Mouse (Mus musculus) liver, embryonic 13.5 days (tissue): Measurements from ENCODE around the gene Plcb1. TPM values are rescaled to one million over a fixed set of nuclear protein-coding genes. Genes with fewer than 3 reads are reported as not detected.
"Not testable (repeated sequence)": the region's sequence is repeated elsewhere in the genome, so short reads cannot be mapped to it uniquely, and the experiment has no call there.

Source experiments
- ATAC-seq: fragments of 200-750 bp; cut with Nextera tagmentation; 2 replicates; pipeline ENCODE4 v1.8.0; 2017; ENCODE audit warnings: low read depth, mild to moderate bottlenecking, moderate number of reproducible peaks, moderate library complexity
- DNase-seq: peaks from one replicate; pipeline ENCODE4 v3.0.0; 2022
- H3K27ac ChIP-seq: fragments of 300-500 bp; sonication (generic); 2 replicates; pipeline ENCODE4 v1.5.1; 2015; ENCODE audit warnings: moderate library complexity, mild to moderate bottlenecking, inconsistent platforms
- H3K27me3 ChIP-seq: fragments of 300-500 bp; sonication (generic); 2 replicates; pipeline ENCODE4 v1.6.1; 2015; ENCODE audit warnings: mild to moderate bottlenecking, inconsistent platforms
- H3K36me3 ChIP-seq: fragments of 300-500 bp; sonication (generic); 2 replicates; pipeline ENCODE4 v1.6.1; 2015; ENCODE audit warnings: mild to moderate bottlenecking, inconsistent platforms
- H3K4me1 ChIP-seq: fragments of 300-500 bp; sonication (generic); replicated peaks from 2 replicates; pipeline ENCODE4 v1.6.1; 2015; ENCODE audit warnings: inconsistent platforms
- H3K4me2 ChIP-seq: fragments of 300-500 bp; sonication (generic); 2 replicates; pipeline ENCODE4 v1.6.1; 2015; ENCODE audit warnings: inconsistent platforms, mild to moderate bottlenecking, moderate library complexity
- H3K4me3 ChIP-seq: fragments of 300-500 bp; sonication (generic); replicated peaks from 2 replicates; pipeline ENCODE4 v1.5.1; 2015; ENCODE audit warnings: mild to moderate bottlenecking, inconsistent platforms
- H3K9ac ChIP-seq: fragments of 300-500 bp; sonication (generic); 2 replicates; pipeline ENCODE4 v1.6.1; 2015; ENCODE audit warnings: mild to moderate bottlenecking, inconsistent platforms
- H3K9me3 ChIP-seq: fragments of 300-500 bp; sonication (generic); replicated peaks from 2 replicates; pipeline ENCODE4 v1.6.1; 2016; ENCODE audit warnings: inconsistent platforms
- WGBS: fragments of 180-500 bp; shearing (Covaris S2); methylation state at CpG from one replicate; pipeline ENCODE4 v1.1.7; 2015; ENCODE audit not compliant: insufficient replicate concordance; 5-methylcytosine and 5-hydroxymethylcytosine counted together
- polyA plus RNA-seq: library from polyadenylated mRNA; unstranded; fragments of >200 nt; fragmentation: Nextera tagmentation; extraction: Ambion mirVana; gene quantifications from 2 replicates; pipeline ENCODE4 v1.2.1, GENCODE M21; 2015

Gene Plcb1
- polyA plus RNA-seq, 1 experiment from 2014 or later, result 2.4 TPM

- 12% methylated on average over 14 of the region's 14 CpGs for WGBS
- no peak for ATAC-seq
- H3K27me3 ChIP-seq, result no peaks in the 10 kb centered on the region
- H3K4me1 ChIP-seq, result no peaks in the 10 kb centered on the region
- no peaks in the 10 kb centered on the region for H3K36me3 ChIP-seq
- DNase-seq, result no peak
- H3K4me2 ChIP-seq, result no peak overlapping the region
- no peak overlapping the region for H3K4me3 ChIP-seq
- H3K9me3 ChIP-seq, result no peaks in the 10 kb centered on the region
- no peak overlapping the region for H3K9ac ChIP-seq
- no peak overlapping the region for H3K27ac ChIP-seq
Measured at GRCm38 (mm10) chr2:135329782-135330545, 544.1 kb downstream of the Plcb1 start.

DNA sequence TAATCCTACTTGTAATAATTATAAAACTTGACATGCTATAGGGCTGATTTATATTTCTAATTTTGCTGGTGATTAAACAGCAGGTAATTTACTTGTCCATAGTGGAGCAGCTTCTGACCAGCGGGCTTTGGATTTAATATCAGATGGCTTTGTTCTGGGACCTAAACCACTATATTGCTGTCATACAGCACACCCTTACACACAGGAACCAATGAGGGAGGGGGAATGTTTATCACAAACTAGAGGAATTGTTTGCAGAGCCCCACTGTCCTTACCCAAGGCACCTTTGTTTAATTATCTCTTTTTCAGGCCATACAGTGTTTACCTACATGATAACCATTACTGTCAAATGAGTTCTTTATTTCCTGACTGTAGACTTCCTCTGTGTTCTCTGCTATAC, 546.0 kb downstream of the Plcb1 start:
- H3K9ac ChIP-seq, result no peak overlapping the region
- H3K27me3 ChIP-seq, result no peaks in the 10 kb centered on the region
- H3K4me2 ChIP-seq, result no peak overlapping the region
- DNase-seq (no peak), ATAC-seq (no peak)
- H3K27ac ChIP-seq, result no peak overlapping the region
- no peaks in the 10 kb centered on the region for H3K36me3 ChIP-seq
- H3K4me1 ChIP-seq, result no peaks in the 10 kb centered on the region
- whole genome bisulfite sequencing, result 57% methylated on average over 1 of the region's 1 CpGs
- no peaks in the 10 kb centered on the region for H3K9me3 ChIP-seq
- H3K4me3 ChIP-seq, result no peak overlapping the region

GRCm38 (mm10) chr2:135356311-135356710, 570.4 kb downstream of the Plcb1 start:
- WGBS, result 17% methylated on average over 1 of the region's 1 CpGs
- no peak overlapping the region for H3K27ac ChIP-seq
- H3K4me2 ChIP-seq, result no peak overlapping the region
- no peaks in the 10 kb centered on the region for H3K4me1 ChIP-seq
- H3K4me3 ChIP-seq, result no peak overlapping the region
- no peaks in the 10 kb centered on the region for H3K36me3 ChIP-seq
- no peaks in the 10 kb centered on the region for H3K27me3 ChIP-seq
- H3K9ac ChIP-seq, result no peak overlapping the region
- no peak for DNase-seq
- no peak for ATAC-seq
- H3K9me3 ChIP-seq, result no peaks in the 10 kb centered on the region

- no peak for ATAC-seq
Measured at GRCm38 (mm10) chr2:135361798-135362197, 575.9 kb downstream of the Plcb1 start.

GRCm38 (mm10) chr2:135362948-135363347, 577.1 kb downstream of the Plcb1 start:
- no peak for DNase-seq
- Histone ChIP-seq H3K36me3 (no peaks in the 10 kb centered on the region), H3K4me2 (no peak overlapping the region), H3K4me3 (no peak overlapping the region), H3K27ac (no peak overlapping the region), H3K4me1 (no peaks in the 10 kb centered on the region), H3K9ac (no peak overlapping the region), H3K9me3 (no peaks in the 10 kb centered on the region), H3K27me3 (no peaks in the 10 kb centered on the region)
- no peak for ATAC-seq
- WGBS, result 53% methylated on average over 5 of the region's 5 CpGs

More at GRCm38 (mm10) chr2:135361798-135362197, 575.9 kb downstream of the Plcb1 start:
- Histone ChIP-seq H3K9me3 (no peaks in the 10 kb centered on the region), H3K4me3 (no peak overlapping the region), H3K9ac (no peak overlapping the region), H3K27ac (no peak overlapping the region), H3K4me1 (no peaks in the 10 kb centered on the region), H3K4me2 (no peak overlapping the region), H3K27me3 (no peaks in the 10 kb centered on the region), H3K36me3 (no peaks in the 10 kb centered on the region)
- DNase-seq, result no peak
- 7% methylated on average over 1 of the region's 1 CpGs for WGBS

GRCm38 (mm10) chr2:135370259-135370835, 584.5 kb downstream of the Plcb1 start:
- no peak overlapping the region for H3K27ac ChIP-seq
- no peak for ATAC-seq
- no peaks in the 10 kb centered on the region for H3K27me3 ChIP-seq
- no peaks in the 10 kb centered on the region for H3K36me3 ChIP-seq
- no peak for DNase-seq
- H3K9me3 ChIP-seq, result no peaks in the 10 kb centered on the region
- no peak overlapping the region for H3K4me3 ChIP-seq
- no peak overlapping the region for H3K4me2 ChIP-seq
- no peak overlapping the region for H3K9ac ChIP-seq
- WGBS, result 59% methylated on average over 10 of the region's 10 CpGs
- no peaks in the 10 kb centered on the region for H3K4me1 ChIP-seq

GRCm38 (mm10) chr2:135380796-135381195, 594.9 kb downstream of the Plcb1 start:
- not testable (repeated sequence) for DNase-seq, ATAC-seq, H3K4me3 ChIP-seq, H3K4me1 ChIP-seq, H3K4me2 ChIP-seq, H3K27me3 ChIP-seq, H3K27ac ChIP-seq, H3K36me3 ChIP-seq, H3K9ac ChIP-seq, H3K9me3 ChIP-seq
- 34% methylated on average over 7 of the region's 7 CpGs for WGBS

- no peak overlapping the region for H3K9ac ChIP-seq
- no peaks in the 10 kb centered on the region for H3K4me1 ChIP-seq
- H3K9me3 ChIP-seq, result no peaks in the 10 kb centered on the region
- DNase-seq (no peak), ATAC-seq (no peak)
- H3K36me3 ChIP-seq, result no peaks in the 10 kb centered on the region
- no peak overlapping the region for H3K4me2 ChIP-seq
- 24% methylated on average over 1 of the region's 1 CpGs for WGBS
- no peaks in the 10 kb centered on the region for H3K27me3 ChIP-seq
- H3K27ac ChIP-seq, result no peak overlapping the region
- H3K4me3 ChIP-seq, result no peak overlapping the region
Measured at GRCm38 (mm10) chr2:135381396-135381795, 595.5 kb downstream of the Plcb1 start.

GRCm38 (mm10) chr2:135387990-135388389, 602.1 kb downstream of the Plcb1 start:
- no peak overlapping the region for H3K4me3 ChIP-seq
- no peaks in the 10 kb centered on the region for H3K9me3 ChIP-seq
- no peaks in the 10 kb centered on the region for H3K36me3 ChIP-seq
- DNase-seq (no peak), ATAC-seq (no peak)
- no peak overlapping the region for H3K9ac ChIP-seq
- no peak overlapping the region for H3K4me2 ChIP-seq
- H3K27ac ChIP-seq, result no peak overlapping the region
- H3K27me3 ChIP-seq, result no peaks in the 10 kb centered on the region
- WGBS, result 51% methylated on average over 9 of the region's 9 CpGs
- H3K4me1 ChIP-seq, result no peaks in the 10 kb centered on the region

DNA sequence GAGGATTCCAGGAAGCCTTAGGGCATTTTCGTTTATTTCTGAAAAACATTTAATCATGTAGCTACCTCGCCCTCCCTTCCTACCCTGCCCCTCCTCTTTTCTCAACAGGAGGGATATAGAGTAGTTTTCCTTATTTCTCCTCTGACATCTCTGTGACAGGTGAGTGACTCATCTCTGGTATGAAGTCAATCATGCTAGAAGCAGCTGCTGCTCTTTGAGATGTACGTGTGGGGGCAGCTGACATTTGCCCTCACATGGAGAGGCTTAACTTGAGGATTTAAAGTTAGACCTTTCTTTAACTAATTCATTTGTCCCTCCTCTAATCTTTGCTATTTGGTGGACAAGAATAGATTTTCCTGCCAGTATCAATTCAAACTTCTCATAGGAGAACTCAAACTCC, 608.8 kb downstream of the Plcb1 start:
- no peaks in the 10 kb centered on the region for H3K36me3 ChIP-seq
- DNase-seq, result no peak
- no peak overlapping the region for H3K9ac ChIP-seq
- H3K4me2 ChIP-seq, result no peak overlapping the region
- no peak overlapping the region for H3K4me3 ChIP-seq
- no peaks in the 10 kb centered on the region for H3K4me1 ChIP-seq
- 68% methylated on average over 3 of the region's 3 CpGs for WGBS
- no peak overlapping the region for H3K27ac ChIP-seq
- ATAC-seq, result no peak
- no peaks in the 10 kb centered on the region for H3K9me3 ChIP-seq
- no peaks in the 10 kb centered on the region for H3K27me3 ChIP-seq

GRCm38 (mm10) chr2:135396375-135396774, 610.5 kb downstream of the Plcb1 start:
- Histone ChIP-seq H3K36me3 (no peaks in the 10 kb centered on the region), H3K4me1 (no peaks in the 10 kb centered on the region), H3K4me3 (no peak overlapping the region), H3K27me3 (no peaks in the 10 kb centered on the region), H3K27ac (no peak overlapping the region), H3K4me2 (no peak overlapping the region), H3K9ac (no peak overlapping the region), H3K9me3 (no peaks in the 10 kb centered on the region)
- DNase-seq, result no peak
- ATAC-seq, result no peak
- WGBS, result 68% methylated on average over 3 of the region's 3 CpGs

DNA sequence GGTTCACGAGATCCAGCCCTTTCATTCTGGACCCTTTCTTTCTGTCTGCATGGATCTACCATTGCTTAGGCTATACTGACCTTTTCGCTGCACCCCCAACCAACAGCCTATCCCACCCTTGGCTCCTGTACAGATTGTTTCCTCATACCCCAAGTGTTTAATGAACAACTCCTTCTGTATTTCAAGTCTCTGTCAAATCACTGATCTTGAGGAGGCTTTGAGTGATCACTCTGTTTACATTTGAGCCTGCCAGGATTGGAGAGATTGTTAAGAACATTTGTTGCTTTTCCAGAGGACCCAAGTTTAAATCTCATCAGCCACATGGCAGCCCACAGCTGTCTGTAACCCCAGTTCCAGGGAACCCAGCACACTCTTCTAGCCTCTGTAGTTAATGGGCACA, 612.1 kb downstream of the Plcb1 start:
- ATAC-seq, result no peak
- Histone ChIP-seq H3K4me2 (no peak overlapping the region), H3K4me3 (no peak overlapping the region), H3K4me1 (no peaks in the 10 kb centered on the region), H3K9me3 (no peaks in the 10 kb centered on the region), H3K27me3 (no peaks in the 10 kb centered on the region), H3K9ac (no peak overlapping the region), H3K27ac (no peak overlapping the region), H3K36me3 (no peaks in the 10 kb centered on the region)
- 59% methylated on average over 2 of the region's 2 CpGs for WGBS
- no peak for DNase-seq
